Mouse (Mus musculus): ENCODE results near the gene Sox21.

Gene Sox21

GRCm38 (mm10) chr14:118225061-118225743 lies 11.6 kb downstream of the Sox21 start:
- no peak for DNase-seq (ENCODE audit: low spot score in 2 of 2)

- no peak for DNase-seq (ENCODE audit: low spot score in 2 of 2)
Observed at GRCm38 (mm10) chr14:118220885-118221284, 15.9 kb downstream of the Sox21 start.

- DNase-seq (ENCODE audit: low spot score in 2 of 2): no peak
Observed at GRCm38 (mm10) chr14:118216826-118217225, 20.0 kb downstream of the Sox21 start.

- no peak for DNase-seq (ENCODE audit: low spot score in 2 of 2)
Observed at GRCm38 (mm10) chr14:118212188-118212804, 24.5 kb downstream of the Sox21 start.

- no peak for DNase-seq (ENCODE audit: low spot score in 2 of 2)
Observed at GRCm38 (mm10) chr14:118209642-118210041, 27.2 kb downstream of the Sox21 start.

- DNase-seq (ENCODE audit: low spot score in 2 of 2): no peak
Observed at GRCm38 (mm10) chr14:118207347-118207746, 29.5 kb downstream of the Sox21 start.

GRCm38 (mm10) chr14:118203031-118203430 lies 33.8 kb downstream of the Sox21 start:
- no peak for DNase-seq (ENCODE audit: low spot score in 2 of 2)

GRCm38 (mm10) chr14:118202006-118202405 lies 34.8 kb downstream of the Sox21 start:
- DNase-seq (ENCODE audit: low spot score in 2 of 2): no peak

- no peak for DNase-seq (ENCODE audit: low spot score in 2 of 2)
Observed at GRCm38 (mm10) chr14:118200731-118201130, 36.1 kb downstream of the Sox21 start.

- DNase-seq (ENCODE audit: low spot score in 2 of 2): no peak
Observed at GRCm38 (mm10) chr14:118197063-118197462, 39.8 kb downstream of the Sox21 start.

- DNase-seq (ENCODE audit: low spot score in 2 of 2): no peak
Observed at GRCm38 (mm10) chr14:118194219-118194914, 42.5 kb downstream of the Sox21 start.

- DNase-seq (ENCODE audit: low spot score in 2 of 2): no peak
Observed at GRCm38 (mm10) chr14:118193663-118194062, 43.2 kb downstream of the Sox21 start.

- no peak for DNase-seq (ENCODE audit: low spot score in 2 of 2)
Observed at GRCm38 (mm10) chr14:118193001-118193628, 43.7 kb downstream of the Sox21 start.

- no peak for DNase-seq (ENCODE audit: low spot score in 2 of 2)
Observed at GRCm38 (mm10) chr14:118191442-118191841, 45.4 kb downstream of the Sox21 start.
